Mouse (Mus musculus) stomach, embryonic 15.5 days (tissue): ENCODE measurements around the gene AW549877. TPM values are rescaled to one million over a fixed set of nuclear protein-coding genes. Genes with fewer than 3 reads are reported as not detected.

ENCODE experiments used
- ATAC-seq: fragments of 200-750 bp; cut with Nextera tagmentation; 2 replicates; pipeline ENCODE4 v1.8.0; 2017; ENCODE audit warnings: low read depth, moderate number of reproducible peaks, moderate TSS enrichment; ENCODE audit not compliant: insufficient read depth, low FRiP score
- H3K27ac ChIP-seq: fragments of 300-500 bp; sonication (generic); 2 replicates; pipeline ENCODE4 v1.5.1; 2015; ENCODE audit warnings: mild to moderate bottlenecking, inconsistent platforms
- H3K27me3 ChIP-seq: fragments of 300-500 bp; sonication (generic); replicated peaks from 2 replicates; pipeline ENCODE4 v1.6.1; 2015; ENCODE audit warnings: inconsistent platforms
- H3K36me3 ChIP-seq: fragments of 300-500 bp; sonication (generic); 2 replicates; pipeline ENCODE4 v1.6.1; 2015; ENCODE audit warnings: inconsistent platforms
- H3K4me1 ChIP-seq: fragments of 300-500 bp; sonication (generic); 2 replicates; pipeline ENCODE4 v1.6.1; 2015; ENCODE audit warnings: inconsistent platforms
- H3K4me2 ChIP-seq: fragments of 300-500 bp; sonication (generic); 2 replicates; pipeline ENCODE4 v1.6.1; 2015; ENCODE audit warnings: mild to moderate bottlenecking, inconsistent platforms
- H3K4me3 ChIP-seq: fragments of 300-500 bp; sonication (generic); replicated peaks from 2 replicates; pipeline ENCODE4 v1.5.1; 2015; ENCODE audit warnings: inconsistent platforms
- H3K9ac ChIP-seq: fragments of 300-500 bp; sonication (generic); 2 replicates; pipeline ENCODE4 v1.6.1; 2015; ENCODE audit warnings: inconsistent platforms
- H3K9me3 ChIP-seq: fragments of 300-500 bp; sonication (generic); 2 replicates; pipeline ENCODE4 v1.6.1; 2016; ENCODE audit warnings: inconsistent platforms
- WGBS: fragments of 180-500 bp; shearing (Covaris S2); methylation state at CpG from one replicate; pipeline ENCODE4 v1.1.7; 2015; 5-methylcytosine and 5-hydroxymethylcytosine counted together
- polyA plus RNA-seq: library from polyadenylated mRNA; unstranded; fragments of >200 nt; fragmentation: Nextera tagmentation; extraction: Ambion mirVana; gene quantifications from 2 replicates; pipeline ENCODE4 v1.2.1, GENCODE M21; 2015

The AW549877 gene
- polyA plus RNA-seq, 1 experiment from 2014 or later, result 31.5 TPM

GRCm38 (mm10) chr15:3979061-3979848 lies 16.3 kb downstream of the AW549877 start, which contains the start of gene Fbxo4:
Fbxo4 (minus strand) TSS chr15:3979573.
- Histone ChIP-seq H3K9ac (peak within 1 kb of the TSS; percentile 89), H3K9me3 (no peaks in the 10 kb centered on the region), H3K4me1 (peaks cover 6% of the 10 kb centered on the region; the same call in 1 of the 2 replicates), H3K27ac (peak within 1 kb of the TSS; percentile 98), H3K4me2 (peak within 1 kb of the TSS; percentile 71), H3K36me3 (peaks cover 5% of the 10 kb centered on the region; the same call in 1 of the 2 replicates), H3K4me3 (peak within 1 kb of the TSS; percentile 72), H3K27me3 (no peaks in the 10 kb centered on the region)
- ATAC-seq, result peak; percentile 97
- WGBS, result 2% methylated on average over 51 of the region's 61 CpGs

GRCm38 (mm10) chr15:3978279-3978678 lies 17.3 kb downstream of the AW549877 start:
- Histone ChIP-seq H3K27me3 (no peaks in the 10 kb centered on the region), H3K27ac (no peak overlapping the region), H3K4me3 (no peak overlapping the region), H3K9me3 (no peaks in the 10 kb centered on the region), H3K4me2 (peak overlapping the region; percentile 71; the same call in 1 of the 2 replicates), H3K4me1 (peaks cover 6% of the 10 kb centered on the region; the same call in 1 of the 2 replicates), H3K9ac (no peak overlapping the region), H3K36me3 (peaks cover 5% of the 10 kb centered on the region; the same call in 1 of the 2 replicates)
- WGBS, result 88% methylated on average over 2 of the region's 2 CpGs
- ATAC-seq, result no peak

- Histone ChIP-seq H3K9me3 (no peaks in the 10 kb centered on the region), H3K27ac (no peak overlapping the region), H3K36me3 (peaks cover 4% of the 10 kb centered on the region; the same call in 1 of the 2 replicates), H3K27me3 (no peaks in the 10 kb centered on the region), H3K4me1 (no peaks in the 10 kb centered on the region), H3K4me2 (no peak overlapping the region), H3K4me3 (no peak overlapping the region), H3K9ac (no peak overlapping the region)
- WGBS, result 86% methylated on average over 3 of the region's 3 CpGs
- no peak for ATAC-seq
These were observed 22.2 kb downstream of the AW549877 start for GRCm38 (mm10) chr15:3973300-3973699.

- Histone ChIP-seq H3K27ac (no peak overlapping the region), H3K4me3 (no peak overlapping the region), H3K36me3 (peaks cover 4% of the 10 kb centered on the region; the same call in 1 of the 2 replicates), H3K9me3 (no peaks in the 10 kb centered on the region), H3K9ac (no peak overlapping the region), H3K27me3 (no peaks in the 10 kb centered on the region), H3K4me2 (no peak overlapping the region), H3K4me1 (no peaks in the 10 kb centered on the region)
- WGBS, result 90% methylated on average over 6 of the region's 6 CpGs
- ATAC-seq, result no peak
These were observed 25.4 kb downstream of the AW549877 start for GRCm38 (mm10) chr15:3970193-3970592.

- 84% methylated on average over 14 of the region's 14 CpGs for WGBS
- Histone ChIP-seq H3K4me2 (no peak overlapping the region), H3K4me3 (no peak overlapping the region), H3K27ac (no peak overlapping the region), H3K4me1 (no peaks in the 10 kb centered on the region), H3K36me3 (peaks cover 4% of the 10 kb centered on the region; the same call in 1 of the 2 replicates), H3K27me3 (no peaks in the 10 kb centered on the region), H3K9ac (no peak overlapping the region), H3K9me3 (no peaks in the 10 kb centered on the region)
- no peak for ATAC-seq
These were observed 25.8 kb downstream of the AW549877 start for GRCm38 (mm10) chr15:3969743-3970142.

GRCm38 (mm10) chr15:3962251-3962650 lies 33.3 kb downstream of the AW549877 start:
- no peaks in the 10 kb centered on the region for H3K4me1 ChIP-seq

GRCm38 (mm10) chr15:3960094-3960493 lies 35.5 kb downstream of the AW549877 start:
- Histone ChIP-seq H3K4me2 (no peak overlapping the region), H3K4me3 (no peak overlapping the region), H3K4me1 (no peaks in the 10 kb centered on the region), H3K36me3 (no peaks in the 10 kb centered on the region), H3K9ac (no peak overlapping the region), H3K27me3 (no peaks in the 10 kb centered on the region), H3K27ac (no peak overlapping the region), H3K9me3 (no peaks in the 10 kb centered on the region)
- no peak for ATAC-seq
- 54% methylated on average over 1 of the region's 1 CpGs for WGBS

More at GRCm38 (mm10) chr15:3962251-3962650, 33.3 kb downstream of the AW549877 start:
- ATAC-seq, result no peak
- no peak overlapping the region for H3K4me3 ChIP-seq
- WGBS, result 86% methylated on average over 8 of the region's 8 CpGs
- no peak overlapping the region for H3K9ac ChIP-seq
- H3K27ac ChIP-seq, result no peak overlapping the region
- no peaks in the 10 kb centered on the region for H3K9me3 ChIP-seq
- no peaks in the 10 kb centered on the region for H3K27me3 ChIP-seq
- no peaks in the 10 kb centered on the region for H3K36me3 ChIP-seq
- H3K4me2 ChIP-seq, result no peak overlapping the region

- Histone ChIP-seq H3K4me3 (no peak overlapping the region), H3K9ac (no peak overlapping the region), H3K36me3 (no peaks in the 10 kb centered on the region), H3K4me1 (no peaks in the 10 kb centered on the region), H3K4me2 (no peak overlapping the region), H3K9me3 (no peaks in the 10 kb centered on the region), H3K27me3 (no peaks in the 10 kb centered on the region), H3K27ac (no peak overlapping the region)
- 31% methylated on average over 4 of the region's 4 CpGs for WGBS
- no peak for ATAC-seq
These were observed 37.6 kb downstream of the AW549877 start for GRCm38 (mm10) chr15:3957982-3958381.

GRCm38 (mm10) chr15:3954971-3955370 lies 40.6 kb downstream of the AW549877 start:
- Histone ChIP-seq H3K27me3 (no peaks in the 10 kb centered on the region), H3K36me3 (no peaks in the 10 kb centered on the region), H3K4me3 (no peak overlapping the region), H3K4me2 (no peak overlapping the region), H3K9ac (no peak overlapping the region), H3K9me3 (no peaks in the 10 kb centered on the region), H3K4me1 (no peaks in the 10 kb centered on the region), H3K27ac (no peak overlapping the region)
- ATAC-seq, result no peak
- WGBS, result 76% methylated on average over 2 of the region's 2 CpGs

- H3K9me3 ChIP-seq, result no peaks in the 10 kb centered on the region
- no peaks in the 10 kb centered on the region for H3K36me3 ChIP-seq
- H3K27ac ChIP-seq, result no peak overlapping the region
- no peak overlapping the region for H3K4me3 ChIP-seq
- WGBS, result 89% methylated on average over 2 of the region's 2 CpGs
- H3K27me3 ChIP-seq, result no peaks in the 10 kb centered on the region
- H3K4me2 ChIP-seq, result no peak overlapping the region
- no peak overlapping the region for H3K9ac ChIP-seq
- ATAC-seq, result no peak
- no peaks in the 10 kb centered on the region for H3K4me1 ChIP-seq
These were observed 57.4 kb downstream of the AW549877 start for GRCm38 (mm10) chr15:3938132-3938531.

GRCm38 (mm10) chr15:3936056-3936455 lies 59.5 kb downstream of the AW549877 start:
- Histone ChIP-seq H3K9me3 (no peaks in the 10 kb centered on the region), H3K4me1 (no peaks in the 10 kb centered on the region), H3K9ac (no peak overlapping the region), H3K36me3 (no peaks in the 10 kb centered on the region), H3K4me2 (no peak overlapping the region), H3K4me3 (no peak overlapping the region), H3K27ac (no peak overlapping the region), H3K27me3 (no peaks in the 10 kb centered on the region)
- ATAC-seq, result no peak
- 89% methylated on average over 3 of the region's 3 CpGs for WGBS

- Histone ChIP-seq H3K9me3 (no peaks in the 10 kb centered on the region), H3K27ac (no peak overlapping the region), H3K27me3 (no peaks in the 10 kb centered on the region), H3K36me3 (no peaks in the 10 kb centered on the region), H3K4me3 (no peak overlapping the region), H3K9ac (no peak overlapping the region), H3K4me1 (no peaks in the 10 kb centered on the region), H3K4me2 (no peak overlapping the region)
- WGBS, result 80% methylated on average over 4 of the region's 4 CpGs
- no peak for ATAC-seq
These were observed 62.1 kb downstream of the AW549877 start for GRCm38 (mm10) chr15:3933466-3933865.
